Mouse (Mus musculus) stomach, postnatal 0 days (tissue): ENCODE measurements around the gene Lmntd1. TPM values are rescaled to one million over a fixed set of nuclear protein-coding genes. Genes with fewer than 3 reads are reported as not detected.

Experiments used
- ATAC-seq: fragments of 200-750 bp; cut with Nextera tagmentation; 2 replicates; pipeline ENCODE4 v1.8.0; 2017; ENCODE audit not compliant: low FRiP score, low TSS enrichment
- DNase-seq: peaks from one replicate; pipeline ENCODE4 v3.0.0-alpha.2; 2016; ENCODE audit warnings: low spot score
- H3K27ac ChIP-seq: fragments of 300-500 bp; sonication (generic); replicated peaks from 2 replicates; pipeline ENCODE4 v1.5.1; 2014; ENCODE audit warnings: mild to moderate bottlenecking, control low read depth
- H3K27me3 ChIP-seq: fragments of 300-500 bp; sonication (generic); 2 replicates; pipeline ENCODE4 v1.6.1; 2014; ENCODE audit warnings: low read length; ENCODE audit not compliant: control insufficient read depth, insufficient read depth
- H3K36me3 ChIP-seq: fragments of 300-500 bp; sonication (generic); 2 replicates; pipeline ENCODE4 v1.6.1; 2014; ENCODE audit warnings: low read length, mixed read lengths; ENCODE audit not compliant: control insufficient read depth, insufficient read depth
- H3K4me1 ChIP-seq: fragments of 300-500 bp; sonication (generic); replicated peaks from 2 replicates; pipeline ENCODE4 v1.6.1; 2014; ENCODE audit warnings: antibody characterized with exemption; ENCODE audit not compliant: control insufficient read depth, insufficient read depth
- H3K4me2 ChIP-seq: fragments of 300-500 bp; sonication (generic); replicated peaks from 2 replicates; pipeline ENCODE4 v1.6.1; 2014; ENCODE audit warnings: low read depth, mild to moderate bottlenecking, control low read depth, moderate library complexity
- H3K4me3 ChIP-seq: fragments of 300-500 bp; sonication (generic); 2 replicates; pipeline ENCODE4 v1.5.1; 2014; ENCODE audit warnings: low read depth, low read length, control low read depth
- H3K9ac ChIP-seq: fragments of 300-500 bp; sonication (generic); 2 replicates; pipeline ENCODE4 v1.6.1; 2014; ENCODE audit warnings: mild to moderate bottlenecking, low read length, control low read depth, mixed read lengths
- H3K9me3 ChIP-seq: fragments of 300-500 bp; sonication (generic); 2 replicates; pipeline ENCODE4 v1.6.1; 2016; ENCODE audit warnings: low read length; ENCODE audit not compliant: control insufficient read depth
- CTCF ChIP-seq: IDR thresholded peaks from 2 replicates; pipeline ENCODE4 v1.5.1; 2016; ENCODE audit warnings: antibody characterized with exemption, low read depth, mild to moderate bottlenecking, moderate library complexity
- EP300 ChIP-seq: optimal IDR thresholded peaks from 2 replicates; pipeline ENCODE3; 2016; ENCODE audit warnings: antibody characterized with exemption
- WGBS: fragments of 180-500 bp; shearing (Covaris S2); extraction: QIAGEN DNeasy Blood & Tissue Kit; methylation state at CpG from one replicate; pipeline ENCODE4 v1.1.7; 2014; 5-methylcytosine and 5-hydroxymethylcytosine counted together
- polyA plus RNA-seq: library from polyadenylated mRNA; unstranded; fragments of >200 nt; fragmentation: Nextera tagmentation; extraction: Ambion mirVana; gene quantifications from 2 replicates; pipeline ENCODE4 v1.2.1, GENCODE M21; 2015

The Lmntd1 gene
- polyA plus RNA-seq, 1 experiment from 2014 or later = 0.16 TPM

- Histone ChIP-seq H3K4me3 (no peak overlapping the region), H3K9me3 (no peaks in the 10 kb centered on the region), H3K27me3 (no peaks in the 10 kb centered on the region), H3K4me1 (no peaks in the 10 kb centered on the region; the same call in 1 of the 2 replicates), H3K9ac (no peak overlapping the region), H3K27ac (no peak overlapping the region), H3K4me2 (no peak overlapping the region), H3K36me3 (no peaks in the 10 kb centered on the region)
- ATAC-seq (no peak), DNase-seq (no peak)
- TF ChIP-seq EP300 (no peak), CTCF (no peak)
- 91% methylated on average over 4 of the region's 4 CpGs for WGBS
Observed at GRCm38 (mm10) chr6:145576762-145577161, 37.4 kb downstream of the Lmntd1 start.

DNA sequence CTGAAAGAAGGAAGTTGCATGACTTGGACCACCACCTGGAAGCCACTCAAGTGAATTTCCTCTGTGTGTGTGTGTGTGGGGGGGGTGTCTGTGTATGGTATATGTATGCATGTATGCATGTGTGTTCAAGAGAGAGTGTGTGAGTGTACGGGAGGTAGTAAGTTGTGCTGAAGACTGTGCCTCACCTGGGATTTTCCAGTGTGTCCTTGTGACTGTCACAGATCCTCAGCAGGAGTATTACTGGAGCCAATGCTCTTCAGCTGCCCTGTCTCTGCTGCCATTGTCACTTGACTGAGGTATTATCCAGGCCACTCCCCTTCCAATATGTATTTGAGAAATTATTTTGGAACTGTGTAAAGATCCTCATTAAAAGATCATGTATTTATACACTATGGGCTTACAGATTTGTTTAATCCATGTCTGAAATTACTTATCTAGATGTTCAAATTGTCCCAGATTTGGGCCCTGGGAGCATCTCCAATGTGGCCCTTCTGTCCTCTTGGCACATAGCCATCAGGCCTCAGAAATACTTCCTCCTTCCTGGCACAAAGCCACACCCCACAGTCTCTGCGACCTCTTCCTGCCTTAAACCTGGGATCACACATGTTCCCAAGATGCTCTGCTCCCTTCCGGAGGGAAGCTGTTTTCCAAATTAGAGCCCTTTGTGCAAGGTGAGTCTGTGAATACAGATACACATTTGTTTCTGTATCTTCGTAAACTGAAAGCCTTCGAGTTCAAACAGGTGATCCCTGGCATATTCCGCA lies 40.7 kb downstream of the Lmntd1 start:
- no peak overlapping the region for H3K4me2 ChIP-seq
- H3K27me3 ChIP-seq = no peaks in the 10 kb centered on the region
- no peak overlapping the region for H3K27ac ChIP-seq
- TF ChIP-seq EP300 (no peak), CTCF (no peak)
- H3K4me3 ChIP-seq = no peak overlapping the region
- H3K9me3 ChIP-seq = no peaks in the 10 kb centered on the region
- no peak overlapping the region for H3K9ac ChIP-seq
- DNase-seq (no peak), ATAC-seq (no peak)
- H3K4me1 ChIP-seq = no peaks in the 10 kb centered on the region; the same call in 1 of the 2 replicates
- no peaks in the 10 kb centered on the region for H3K36me3 ChIP-seq
- WGBS = 83% methylated on average over 6 of the region's 6 CpGs

DNA sequence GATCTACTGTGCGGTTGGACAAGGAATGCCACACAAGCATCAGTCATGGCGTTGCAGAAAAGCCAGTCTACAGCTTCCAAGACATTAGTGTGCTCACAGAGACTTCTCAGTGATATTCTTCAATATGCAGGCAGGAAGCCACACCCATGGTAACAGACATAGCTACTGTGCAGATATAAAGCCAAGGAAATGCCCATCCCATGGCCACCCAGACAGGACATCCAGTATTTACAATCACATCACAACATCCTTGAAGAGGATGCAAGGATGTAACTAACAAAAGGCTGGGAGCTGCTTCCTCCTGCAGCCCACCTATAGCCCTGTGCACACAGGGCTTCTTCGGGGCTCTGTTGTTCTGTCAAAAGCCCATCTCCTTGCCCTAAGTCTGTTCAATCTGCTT lies 45.4 kb downstream of the Lmntd1 start:
- Histone ChIP-seq H3K9ac (no peak overlapping the region), H3K27me3 (no peaks in the 10 kb centered on the region), H3K4me1 (no peaks in the 10 kb centered on the region), H3K4me3 (no peak overlapping the region), H3K9me3 (no peaks in the 10 kb centered on the region), H3K36me3 (no peaks in the 10 kb centered on the region), H3K4me2 (no peak overlapping the region), H3K27ac (no peak overlapping the region)
- TF ChIP-seq EP300 (no peak), CTCF (no peak)
- no peak for ATAC-seq
- DNase-seq = no peak
- whole genome bisulfite sequencing = 75% methylated on average over 3 of the region's 3 CpGs

- H3K27me3 ChIP-seq = no peaks in the 10 kb centered on the region
- no peak for ATAC-seq
- WGBS = 93% methylated on average over 3 of the region's 3 CpGs
- no peaks in the 10 kb centered on the region for H3K9me3 ChIP-seq
- no peaks in the 10 kb centered on the region for H3K4me1 ChIP-seq
- TF ChIP-seq EP300 = no peak
- no peak for TF ChIP-seq CTCF
- no peak overlapping the region for H3K27ac ChIP-seq
- DNase-seq = no peak
- H3K9ac ChIP-seq = no peak overlapping the region
- H3K4me3 ChIP-seq = no peak overlapping the region
- no peaks in the 10 kb centered on the region for H3K36me3 ChIP-seq
- no peak overlapping the region for H3K4me2 ChIP-seq
Observed at GRCm38 (mm10) chr6:145567832-145568231, 46.3 kb downstream of the Lmntd1 start.

DNA sequence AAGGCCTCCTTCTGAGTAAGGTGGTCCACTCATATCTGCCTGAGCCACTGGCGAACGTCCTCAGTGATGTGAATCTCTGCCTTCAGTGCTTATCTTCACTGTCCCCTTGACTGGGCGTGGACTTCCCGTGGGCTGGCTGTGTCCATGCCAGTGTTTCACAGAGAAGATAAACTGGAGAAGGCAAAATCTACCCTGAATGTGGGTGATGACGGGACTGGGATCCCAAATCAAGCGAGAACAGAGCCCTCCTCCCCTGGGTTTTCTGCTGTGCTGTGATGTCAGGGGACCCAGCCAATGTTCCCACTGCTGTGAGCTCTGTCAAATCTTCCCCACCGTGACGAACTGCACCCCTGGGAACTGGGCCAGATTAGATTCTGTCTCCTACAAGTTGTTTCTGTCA lies 46.8 kb downstream of the Lmntd1 start:
- H3K4me2 ChIP-seq = no peak overlapping the region
- H3K27me3 ChIP-seq = no peaks in the 10 kb centered on the region
- H3K4me3 ChIP-seq = no peak overlapping the region
- DNase-seq (no peak), ATAC-seq (no peak)
- H3K4me1 ChIP-seq = no peaks in the 10 kb centered on the region
- WGBS = 55% methylated on average over 8 of the region's 8 CpGs
- H3K27ac ChIP-seq = no peak overlapping the region
- H3K9ac ChIP-seq = no peak overlapping the region
- no peaks in the 10 kb centered on the region for H3K36me3 ChIP-seq
- no peaks in the 10 kb centered on the region for H3K9me3 ChIP-seq
- TF ChIP-seq CTCF (no peak), EP300 (no peak)

DNA sequence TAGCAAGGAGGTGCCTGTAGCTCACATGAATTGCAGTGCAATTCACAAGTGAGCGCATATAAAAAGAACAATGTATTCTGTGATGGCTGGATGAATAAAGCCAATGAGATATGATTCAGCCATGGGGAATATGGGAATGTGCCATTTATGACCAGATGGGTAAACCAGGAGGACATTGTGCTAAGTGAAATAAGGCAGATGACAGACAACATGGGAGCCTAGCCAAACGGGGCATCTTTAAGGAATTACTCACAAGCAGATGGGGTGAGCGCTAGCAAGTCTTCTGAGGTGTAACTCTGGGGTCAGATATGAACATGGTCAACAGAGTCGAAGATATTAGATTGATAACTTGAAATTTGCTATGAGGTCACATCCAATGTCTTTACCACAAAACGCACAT lies 48.5 kb downstream of the Lmntd1 start:
- WGBS = 94% methylated on average over 5 of the region's 5 CpGs
- Histone ChIP-seq H3K4me2 (no peak overlapping the region), H3K36me3 (no peaks in the 10 kb centered on the region), H3K9ac (no peak overlapping the region), H3K4me1 (no peaks in the 10 kb centered on the region), H3K4me3 (no peak overlapping the region), H3K9me3 (no peaks in the 10 kb centered on the region), H3K27me3 (no peaks in the 10 kb centered on the region), H3K27ac (no peak overlapping the region)
- ATAC-seq (no peak), DNase-seq (no peak)
- TF ChIP-seq CTCF (no peak), EP300 (no peak)
